Mouse (Mus musculus) v-Abl transformed pro-B cells (cell line): ENCODE measurements around the gene AB124611.

ENCODE experiments used
- in situ Hi-C, 2 experiments: fragments of 400-800 bp; cut with MboI; formaldehyde crosslinking; loops; one replicate each; pipeline ENCODE4 v1.15.1; 2025; ENCODE audit not compliant: unreplicated experiment in 2 of 2

Gene AB124611

DNA sequence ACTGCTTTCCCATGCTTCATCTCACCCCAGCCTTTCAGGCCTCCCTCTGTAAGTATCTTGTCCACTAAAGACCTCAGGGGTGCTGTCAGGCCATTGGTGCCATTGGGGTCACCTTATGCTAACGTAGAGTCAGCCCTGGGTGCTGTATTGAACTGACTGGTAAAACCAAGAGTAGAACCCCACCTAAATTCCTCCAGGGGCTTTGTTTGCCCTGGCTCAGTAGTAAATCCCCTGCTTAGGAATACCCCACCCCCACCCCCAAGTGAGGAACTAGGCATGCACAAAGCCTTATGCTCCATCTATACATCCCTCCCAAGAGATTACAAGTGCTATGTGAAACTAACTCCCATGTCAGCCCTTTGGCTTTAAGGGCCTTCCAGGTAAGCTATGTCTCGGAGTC, 31.6 kb downstream of the AB124611 start:
- in situ Hi-C loops: no loop called here

GRCm38 (mm10) chr9:21558366-21558765, 32.4 kb downstream of the AB124611 start:
- in situ Hi-C loops: no loop called here

- in situ Hi-C loops: no loop called here
Measured at GRCm38 (mm10) chr9:21559151-21559550, 33.2 kb downstream of the AB124611 start.

DNA sequence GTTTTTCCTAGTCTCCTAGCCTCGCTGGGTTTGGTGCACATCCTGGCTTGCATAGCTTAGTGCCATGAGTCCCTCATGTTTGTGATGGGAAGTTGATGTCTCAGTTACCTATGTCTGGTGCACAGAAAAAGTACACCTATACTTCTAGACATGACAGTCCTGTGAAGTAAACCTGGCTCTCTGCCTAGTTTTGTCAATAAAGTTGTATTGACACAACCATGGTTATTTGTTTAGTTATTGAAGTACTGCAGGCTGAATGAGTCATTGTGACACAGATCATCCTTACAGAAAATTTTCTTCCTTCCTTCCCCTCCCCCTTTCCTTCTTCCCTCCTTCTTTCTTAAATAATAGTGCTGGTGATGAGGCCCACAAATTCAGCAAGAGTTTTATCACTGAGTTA, 38.4 kb downstream of the AB124611 start:
- in situ Hi-C loops: no loop called here

GRCm38 (mm10) chr9:21565004-21565586, 39.1 kb downstream of the AB124611 start:
- in situ Hi-C loops: no loop called here

DNA sequence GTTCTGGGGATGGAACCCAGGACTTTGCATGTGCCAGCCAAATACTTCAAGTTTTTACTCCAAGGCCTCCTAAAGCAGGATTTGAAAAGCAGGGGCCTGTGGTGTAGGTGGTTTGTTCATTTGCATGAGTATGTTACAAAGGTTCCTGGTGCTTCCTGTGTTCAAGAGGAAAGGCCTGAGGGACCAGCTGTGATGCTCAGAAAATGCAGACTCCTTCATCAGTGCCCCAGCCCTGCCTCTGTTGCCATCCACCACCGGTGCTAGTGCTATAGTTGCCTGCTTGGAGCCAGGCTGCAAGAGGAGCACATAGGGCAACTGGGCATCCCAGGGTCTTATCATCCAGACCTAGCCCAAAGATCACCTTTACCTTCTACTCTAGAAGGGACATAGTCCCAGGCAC, 40.6 kb downstream of the AB124611 start:
- in situ Hi-C loops: no loop called here

GRCm38 (mm10) chr9:21567051-21567450, 41.1 kb downstream of the AB124611 start:
- in situ Hi-C loops: no loop called here

- in situ Hi-C loops: no loop called here
Measured at GRCm38 (mm10) chr9:21568657-21569255, 42.8 kb downstream of the AB124611 start.

DNA sequence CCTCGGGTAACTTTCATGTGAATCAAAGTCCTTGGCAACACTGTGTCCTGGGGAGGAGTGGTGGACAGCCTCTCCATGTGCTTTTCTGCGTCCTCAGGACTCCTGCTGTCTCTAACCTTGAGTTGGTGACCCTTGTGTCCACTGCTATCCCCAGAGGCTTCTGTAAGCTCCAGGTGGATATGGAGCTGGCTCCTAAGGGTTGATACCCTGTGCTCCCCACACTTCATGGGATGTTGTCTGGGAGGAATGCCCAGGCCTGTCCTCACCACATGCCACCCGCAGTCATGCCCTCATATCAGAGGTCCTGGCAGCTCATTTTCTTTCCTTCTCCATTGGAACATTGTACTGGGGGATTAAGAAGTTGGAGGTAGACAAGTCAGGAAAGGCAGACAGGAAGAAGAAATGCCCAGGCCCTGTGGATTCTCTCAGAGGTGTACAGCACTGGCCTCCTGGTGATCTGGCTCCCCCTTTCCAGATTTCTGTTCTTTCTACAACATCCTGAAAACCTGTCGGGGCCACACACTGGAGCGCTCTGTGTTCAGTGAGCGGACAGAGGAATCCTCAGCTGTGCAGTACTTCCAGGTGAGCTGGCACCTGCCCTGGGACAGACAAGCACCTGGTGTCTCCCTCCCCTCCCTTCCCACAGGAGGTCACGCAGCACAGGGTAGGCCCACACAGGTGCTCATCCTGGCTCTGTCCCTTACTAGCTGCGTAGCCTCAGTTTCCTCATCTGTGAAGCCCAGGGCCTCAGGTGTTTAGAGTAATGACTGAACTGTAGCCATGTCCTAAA, 48.2 kb downstream of the AB124611 start:
- in situ Hi-C loops: no loop called here

DNA sequence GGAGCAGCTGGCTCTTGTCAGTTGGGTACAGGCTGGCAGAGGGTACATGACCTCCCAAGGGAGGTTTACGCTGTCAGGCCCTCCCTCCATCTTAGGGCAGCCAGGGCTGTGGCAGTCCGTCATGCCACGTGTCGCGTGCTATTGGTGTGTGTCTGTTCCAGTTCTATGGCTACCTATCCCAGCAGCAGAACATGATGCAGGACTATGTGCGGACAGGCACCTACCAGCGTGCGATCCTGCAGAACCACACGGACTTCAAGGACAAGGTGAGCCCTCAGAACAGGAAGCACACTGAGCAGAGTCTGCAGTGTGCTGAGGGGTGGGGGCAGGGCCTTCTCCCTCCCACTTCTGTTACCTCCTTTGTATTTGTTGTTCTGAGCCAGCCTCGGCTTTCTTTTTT, 49.3 kb downstream of the AB124611 start:
- in situ Hi-C loops: no loop called here

- in situ Hi-C loops: no loop called here
Measured at GRCm38 (mm10) chr9:21576286-21576685, 50.3 kb downstream of the AB124611 start.

DNA sequence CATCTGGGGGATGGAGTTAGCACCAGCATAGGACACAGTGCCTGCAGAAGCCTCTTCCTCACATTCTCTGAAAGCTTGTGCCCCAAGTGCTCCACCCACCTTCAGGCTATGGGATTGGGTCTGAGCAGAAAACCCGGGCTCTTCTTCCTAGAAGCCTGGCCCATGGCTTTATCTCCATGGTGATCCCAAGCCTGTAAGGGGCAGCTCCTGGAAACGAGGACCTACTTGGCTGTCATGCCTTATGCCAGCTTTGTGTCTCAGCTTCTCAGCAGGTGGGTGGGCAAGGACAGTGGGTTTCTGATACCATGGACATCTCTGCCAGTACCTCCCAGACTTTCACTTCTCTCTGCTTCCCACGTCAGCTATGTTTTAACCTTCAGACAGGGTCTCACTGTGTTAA, 52.2 kb downstream of the AB124611 start:
- in situ Hi-C loops: no loop called here

DNA sequence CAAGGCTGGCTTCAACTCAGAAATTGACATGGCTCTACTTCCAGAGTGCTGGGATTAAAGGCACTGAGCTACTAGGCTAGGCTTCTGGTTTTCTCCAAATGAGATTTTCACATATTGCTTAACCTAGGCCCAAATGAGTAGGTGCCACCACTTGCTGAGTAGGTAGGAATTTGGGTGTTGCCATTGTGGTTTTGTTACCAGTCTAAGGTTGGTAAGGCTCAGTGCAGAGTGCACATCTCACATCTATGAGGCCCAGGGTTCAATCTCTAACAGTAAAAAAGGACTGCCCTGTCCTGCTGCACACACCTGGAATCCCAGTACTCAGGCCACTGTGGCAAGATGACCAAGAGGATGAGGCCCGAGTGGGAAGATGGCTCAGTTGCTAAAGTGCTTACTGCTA, 59.4 kb downstream of the AB124611 start:
- in situ Hi-C loops: no loop called here

DNA sequence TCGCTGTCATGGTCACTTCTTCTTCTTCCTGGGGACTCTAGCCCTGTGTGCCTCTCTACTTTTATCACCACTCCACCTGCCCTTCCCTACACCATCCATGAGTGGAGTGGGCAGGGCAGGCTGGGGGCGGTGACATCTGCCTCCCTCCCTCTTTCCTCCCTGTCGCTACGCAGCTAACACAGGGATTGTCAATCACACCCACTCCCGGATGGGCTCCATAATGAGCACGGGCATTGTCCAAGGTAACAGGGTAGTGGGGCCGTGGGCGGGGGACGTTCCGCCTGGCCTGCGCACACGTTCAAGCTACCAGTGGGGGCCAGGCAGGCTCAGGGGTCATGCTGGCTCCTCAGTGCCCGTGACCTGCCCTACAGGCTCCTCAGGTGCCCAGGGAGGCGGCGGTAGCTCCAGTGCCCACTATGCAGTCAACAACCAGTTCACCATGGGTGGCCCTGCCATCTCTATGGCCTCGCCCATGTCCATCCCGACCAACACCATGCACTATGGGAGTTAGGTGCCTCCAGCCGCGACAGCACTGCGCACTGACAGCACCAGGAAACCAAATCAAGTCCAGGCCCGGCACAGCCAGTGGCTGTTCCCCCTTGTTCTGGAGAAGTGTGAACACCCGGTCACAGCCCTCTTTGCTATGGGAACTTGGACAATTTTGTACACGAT, 61.8 kb downstream of the AB124611 start:
- in situ Hi-C loops: no loop called here

GRCm38 (mm10) chr9:21588350-21588749, 62.4 kb downstream of the AB124611 start:
- in situ Hi-C loops: no loop called here

GRCm38 (mm10) chr9:21589538-21589937, 63.6 kb downstream of the AB124611 start:
- in situ Hi-C loops: no loop called here

GRCm38 (mm10) chr9:21591127-21591830, 65.3 kb downstream of the AB124611 start:
- in situ Hi-C loops: loop anchor here in 1 of 2 experiments (10.0 kb wide), 1 partner anchor 174 kb away; the partner anchor contains the start of gene Spc24

DNA sequence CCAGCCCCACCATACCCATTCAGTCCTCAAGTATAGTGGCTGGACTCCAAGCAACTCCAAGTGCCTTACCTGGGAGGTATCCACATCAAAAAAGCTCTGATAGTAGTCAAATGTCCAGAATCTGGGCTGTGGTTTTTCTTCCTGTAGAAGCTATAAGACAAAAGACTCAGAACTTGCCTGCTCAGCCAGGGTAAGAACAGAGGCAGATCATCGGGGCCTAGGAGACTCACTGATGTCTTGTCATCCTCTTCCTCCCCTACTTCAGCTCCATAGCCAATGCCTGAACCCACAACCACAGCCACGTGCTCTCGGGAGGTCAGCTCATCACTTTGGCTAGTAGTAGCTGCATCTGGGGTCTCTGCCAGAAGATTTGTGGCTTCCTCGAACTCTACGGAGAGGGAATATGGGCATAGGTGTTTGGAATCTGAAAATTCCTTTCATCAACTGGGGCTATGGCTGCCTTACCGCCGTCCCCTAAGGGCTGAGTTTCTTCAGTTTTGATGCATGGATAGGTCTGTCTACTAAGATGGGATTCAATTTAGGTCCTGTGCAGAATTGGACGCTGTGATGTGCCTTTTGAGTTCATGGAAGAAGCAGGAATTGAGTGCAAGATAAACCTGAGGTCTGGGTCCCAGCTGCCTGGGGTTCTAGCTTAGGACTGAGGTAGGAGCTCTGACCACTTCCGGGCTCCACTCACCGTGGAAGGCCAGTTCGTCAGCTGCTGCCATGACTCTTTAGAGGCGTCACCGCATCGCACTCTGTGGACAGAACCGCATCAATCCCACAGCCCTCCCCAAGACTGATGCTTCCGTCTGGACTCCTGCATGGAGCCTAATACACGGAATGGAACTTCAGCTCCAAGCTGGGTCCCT, 66.1 kb downstream of the AB124611 start:
- in situ Hi-C loops: loop anchor here in 1 of 2 experiments (10.0 kb wide), 1 partner anchor 173 kb away; the partner anchor contains the start of gene Spc24

DNA sequence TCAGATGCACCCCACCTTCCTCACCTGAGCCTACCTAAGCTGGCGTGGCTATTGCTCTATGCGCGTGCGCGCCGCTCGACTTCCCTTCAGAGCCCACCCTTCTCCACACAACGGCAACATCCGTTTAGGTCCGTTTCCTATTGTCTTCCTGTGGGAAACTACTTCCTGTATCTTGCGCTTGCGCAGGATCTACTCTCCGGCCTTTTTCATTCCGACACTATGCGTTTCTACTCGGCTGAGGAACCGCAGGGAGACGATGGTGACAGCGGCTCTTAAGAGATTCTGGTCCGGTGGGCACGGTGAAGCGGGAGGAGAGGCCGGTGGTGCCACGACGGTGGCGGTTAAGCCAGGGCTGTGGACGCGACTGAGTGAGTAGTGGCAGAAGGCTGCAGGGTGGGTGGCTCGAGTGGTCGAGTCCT, 66.7 kb downstream of the AB124611 start, which contains the start of the genes Timm29 and Yipf2:
Gene Timm29, plus strand, starts transcription at position 20 of the 419 bp plus-strand sequence.
Gene Yipf2, minus strand, starts transcription at position 126 of the 419 bp plus-strand sequence.
- in situ Hi-C loops: loop anchor here in 1 of 2 experiments (10.0 kb wide), 1 partner anchor 172 kb away; the partner anchor contains the start of gene Spc24
